Mouse (Mus musculus) cerebellum, postnatal 4 days (tissue): ENCODE data around the gene Cabin1.
"Not testable (repeated sequence)": the region's sequence is repeated elsewhere in the genome, so short reads cannot be mapped to it uniquely, and the experiment has no call there.

Experiments used
- DNase-seq, 2 experiments: peaks; one replicate each; pipeline ENCODE4 v3.0.0; 2022; ENCODE audit warnings: low spot score in 2 of 2, mixed read lengths in 1 of 2

The Cabin1 gene

GRCm38 (mm10) chr10:75767756-75768155 is 3.6 kb upstream of the Cabin1 start:
- DNase-seq, result not testable (repeated sequence)

DNA sequence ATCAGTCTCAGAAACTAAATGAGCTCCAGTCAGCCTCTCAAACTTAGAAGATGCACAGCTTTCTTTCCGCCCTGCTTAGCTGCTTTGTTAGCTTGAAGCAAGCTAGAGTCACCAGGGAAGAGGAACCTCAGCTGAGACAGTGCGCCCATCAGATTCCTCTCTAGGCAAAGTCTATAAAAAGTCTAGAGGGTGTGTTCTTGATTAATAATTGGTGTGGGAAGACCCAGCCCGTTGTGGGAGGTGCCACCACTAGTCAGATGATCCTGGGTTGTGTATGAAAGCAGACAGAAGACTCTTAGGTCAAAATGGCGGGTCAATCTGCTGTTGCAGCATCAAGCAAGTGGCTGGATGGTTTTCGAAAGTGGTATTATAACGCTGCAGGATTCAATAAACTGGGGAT is 2.7 kb upstream of the Cabin1 start:
- no peak for DNase-seq

GRCm38 (mm10) chr10:75764519-75765473 is 655 bp upstream of the Cabin1 start:
- peak; percentile 44 to 74 for DNase-seq

DNA sequence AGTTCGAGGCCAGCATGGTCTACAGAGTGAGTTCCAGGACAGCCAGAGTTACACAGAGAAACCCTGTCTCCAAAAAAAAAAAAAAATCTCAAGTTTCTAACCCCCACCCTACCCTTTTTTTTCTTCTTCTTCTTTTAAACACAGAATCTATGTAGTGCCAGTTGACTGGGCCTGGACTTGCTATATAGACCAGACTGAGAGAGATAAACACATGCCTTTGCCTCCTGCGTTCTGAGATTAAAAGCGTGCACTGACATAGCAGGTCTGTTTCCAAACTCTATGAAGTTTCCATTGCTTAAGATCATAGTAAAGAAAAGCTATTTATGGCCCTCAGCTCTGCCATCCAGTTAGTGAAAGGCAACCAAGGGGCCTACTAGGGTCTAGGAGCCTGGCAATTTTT is 1.7 kb downstream of the Cabin1 start:
- no peak for DNase-seq

DNA sequence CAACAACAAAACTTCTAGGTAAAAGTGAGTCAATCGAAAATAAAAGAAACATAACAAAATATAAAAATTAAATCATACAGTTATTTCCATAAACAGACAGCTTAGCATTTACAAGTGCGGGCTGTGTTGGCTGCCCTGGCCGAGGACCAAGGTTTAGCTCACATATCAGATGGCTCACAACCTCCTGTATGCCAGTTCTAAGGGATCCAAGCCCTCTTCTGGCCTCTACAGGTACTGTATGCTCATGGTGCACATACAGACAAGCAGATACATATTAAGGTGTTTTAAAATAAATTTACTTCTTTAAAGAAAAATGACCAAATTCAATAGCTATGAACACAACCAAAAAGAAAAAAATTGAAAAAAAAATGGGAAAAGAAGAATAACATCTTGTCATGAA is 3.8 kb downstream of the Cabin1 start:
- DNase-seq, result no peak

DNA sequence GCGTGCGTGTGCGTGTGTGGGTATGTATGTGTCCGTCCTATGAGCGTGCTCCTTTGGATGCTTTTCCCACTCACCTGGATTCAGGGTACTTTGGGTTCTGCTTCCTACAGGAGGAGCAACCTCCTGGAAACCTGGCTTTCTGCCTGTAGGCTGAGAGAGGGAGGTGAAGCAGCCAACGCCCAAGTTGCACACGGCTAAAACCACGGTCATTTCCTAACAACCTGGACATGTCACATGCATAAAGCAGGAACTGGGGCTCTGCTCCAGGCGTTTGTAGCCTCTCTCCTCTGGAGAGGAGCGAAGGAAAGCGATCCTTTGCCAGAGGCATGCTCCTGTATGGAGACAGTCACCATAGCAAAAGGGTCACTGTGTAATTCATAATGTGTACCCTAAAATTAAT is 7.4 kb downstream of the Cabin1 start:
- no peak for DNase-seq

DNA sequence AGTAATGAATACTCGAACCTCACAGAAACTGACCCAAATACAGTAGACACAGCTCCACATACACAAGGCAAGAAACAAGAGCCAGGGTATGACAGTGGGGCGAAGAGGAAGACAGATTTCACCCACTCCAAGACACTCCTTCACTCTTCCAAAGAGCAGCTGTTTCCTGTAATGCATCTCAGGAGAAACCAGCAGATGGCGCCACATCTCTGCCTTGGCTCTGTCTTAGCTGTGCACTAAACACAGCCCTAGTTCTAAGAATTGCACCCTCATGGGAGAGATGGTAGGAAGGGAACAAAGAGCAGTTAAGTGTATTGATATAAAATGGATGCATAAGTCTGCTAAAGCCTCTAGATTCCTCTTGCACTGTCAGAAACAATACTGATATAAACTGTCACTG is 20.1 kb downstream of the Cabin1 start:
- DNase-seq, result peak; percentile 74 to 84

GRCm38 (mm10) chr10:75743369-75743768 is 20.8 kb downstream of the Cabin1 start:
- no peak for DNase-seq

DNA sequence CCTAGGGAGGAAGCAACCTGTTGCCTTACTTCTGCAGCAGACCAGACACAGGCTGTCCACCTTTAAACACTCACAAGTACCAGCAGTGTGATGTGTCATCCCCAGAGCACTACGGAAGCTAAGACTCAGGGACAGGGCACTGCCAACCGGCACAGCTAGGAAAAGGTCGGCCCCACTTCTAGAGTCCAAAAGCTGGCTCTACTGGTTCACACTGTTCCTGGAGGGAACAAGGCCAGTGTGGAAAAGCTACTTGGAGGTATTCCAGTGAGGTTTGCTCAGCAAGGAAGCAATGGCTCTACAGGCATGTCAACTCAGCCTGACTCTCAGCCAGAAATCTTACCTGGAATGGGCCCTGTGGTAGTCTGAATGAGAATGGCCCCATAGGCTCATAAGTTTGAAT is 23.3 kb downstream of the Cabin1 start:
- no peak for DNase-seq

GRCm38 (mm10) chr10:75725449-75725848 is 38.7 kb downstream of the Cabin1 start:
- DNase-seq, result no peak

- DNase-seq, result no peak
Measured at GRCm38 (mm10) chr10:75720215-75720614, 43.9 kb downstream of the Cabin1 start.

DNA sequence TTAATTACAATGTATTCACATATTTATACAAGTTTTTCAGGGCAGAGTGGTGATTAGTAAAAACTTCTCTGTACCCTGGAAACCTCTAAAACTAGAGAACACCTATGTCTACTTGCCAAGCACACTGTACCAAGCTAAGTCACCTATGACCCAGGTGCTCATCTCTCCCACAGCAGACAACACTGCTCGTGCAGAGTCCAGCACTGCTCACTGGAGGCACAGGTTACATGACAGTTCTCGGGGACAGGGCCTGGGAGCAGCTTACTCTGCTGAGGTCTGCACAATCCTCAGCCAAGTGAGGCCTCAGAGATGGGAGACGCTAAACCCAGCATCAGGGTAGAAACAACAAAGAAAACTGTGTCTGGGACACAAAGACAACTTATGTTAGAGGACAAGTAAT is 49.3 kb downstream of the Cabin1 start:
- no peak for DNase-seq

DNA sequence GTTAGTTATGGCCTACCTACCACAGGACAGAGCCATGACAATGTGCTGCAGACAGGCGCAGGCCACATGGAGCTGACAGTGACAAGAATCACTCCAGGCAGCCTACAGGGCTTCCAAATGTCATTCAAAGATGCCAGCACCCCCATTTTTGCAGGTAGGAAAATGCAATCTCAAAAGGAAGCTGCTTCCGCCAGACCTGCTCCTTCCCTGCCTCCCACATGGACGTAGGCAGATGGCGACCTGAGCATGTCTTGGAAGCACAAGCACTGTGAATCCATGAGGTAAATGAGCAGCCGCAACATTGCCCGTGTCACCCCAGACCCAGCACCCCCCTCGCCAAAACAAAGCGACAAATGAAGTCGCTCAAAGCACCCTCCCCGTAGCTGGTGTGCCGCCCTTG is 51.1 kb downstream of the Cabin1 start:
- no peak for DNase-seq

GRCm38 (mm10) chr10:75710210-75710609 is 53.9 kb downstream of the Cabin1 start:
- no peak for DNase-seq

- no peak for DNase-seq
Measured at GRCm38 (mm10) chr10:75709261-75709660, 54.9 kb downstream of the Cabin1 start.

GRCm38 (mm10) chr10:75708633-75708992 is 55.5 kb downstream of the Cabin1 start:
- DNase-seq, result peak in 1 of 2 experiments; percentile 36

- no peak for DNase-seq
Measured at GRCm38 (mm10) chr10:75707901-75708632, 56.1 kb downstream of the Cabin1 start.

DNA sequence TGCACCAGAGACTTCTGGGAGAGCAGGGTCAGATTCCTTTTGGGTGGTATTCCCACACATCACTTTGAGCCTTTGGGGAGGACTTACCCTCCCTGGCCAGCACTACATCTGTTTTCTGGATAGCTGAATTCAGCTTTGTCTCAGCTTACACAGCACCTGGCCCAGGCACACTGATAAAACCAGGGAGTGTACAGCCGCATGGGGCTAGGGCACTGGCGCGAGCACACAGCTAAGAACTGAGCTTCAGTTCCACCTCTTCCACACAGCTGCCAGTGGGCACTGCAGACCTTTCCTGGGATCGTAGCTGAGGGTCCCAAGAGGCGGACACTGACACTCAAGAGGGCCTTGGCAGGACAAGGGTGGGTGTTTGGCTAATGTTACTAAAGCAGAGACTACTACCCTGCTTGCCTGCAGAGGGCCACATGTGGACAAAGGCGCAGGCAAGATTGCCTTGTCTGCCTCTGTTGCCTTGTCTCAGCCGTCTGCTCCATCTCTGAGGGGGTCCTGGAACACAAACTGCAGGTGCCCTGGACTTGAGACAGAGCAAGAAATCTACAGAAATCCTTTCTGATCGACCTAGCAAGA is 57.4 kb downstream of the Cabin1 start:
- DNase-seq, result no peak

DNA sequence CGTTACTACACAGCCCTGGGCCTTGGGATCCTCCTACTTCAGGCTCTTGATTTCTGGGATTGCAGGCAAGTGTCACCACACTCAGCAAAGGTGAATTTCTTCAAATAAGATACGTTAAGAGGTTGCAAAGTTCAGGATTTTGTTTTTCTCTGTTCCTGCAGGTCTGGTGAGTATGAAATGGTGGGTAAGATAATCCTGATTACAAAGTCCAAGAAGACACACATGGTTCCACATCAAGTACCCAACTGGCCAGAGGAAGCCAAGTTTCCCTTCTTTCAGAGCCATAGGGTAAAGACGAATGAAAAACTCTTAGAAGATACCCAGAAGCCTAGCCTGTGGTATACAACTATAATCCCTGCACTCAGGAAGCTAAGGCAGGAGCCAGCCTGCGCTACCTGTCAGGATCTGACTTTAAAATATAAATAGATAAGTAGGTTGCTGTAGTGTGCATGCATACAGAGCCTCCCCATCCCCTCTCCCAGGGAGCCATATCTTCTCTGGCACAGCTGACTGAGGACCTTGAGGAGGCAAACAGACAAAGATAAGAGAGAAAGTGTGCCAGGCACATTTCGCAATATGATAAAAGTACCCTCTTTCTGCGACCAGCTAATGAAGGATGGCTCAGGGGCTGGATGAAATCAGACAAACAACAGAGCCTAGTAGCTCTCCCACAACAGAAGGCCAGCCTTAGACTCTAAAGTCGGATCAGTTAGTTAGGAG is 58.3 kb downstream of the Cabin1 start:
- DNase-seq, result no peak

GRCm38 (mm10) chr10:75704212-75705185 is 59.6 kb downstream of the Cabin1 start:
- peak; percentile 64 to 89 for DNase-seq

- DNase-seq, result peak in 1 of 2 experiments; percentile 43
Measured at GRCm38 (mm10) chr10:75703504-75703903, 60.6 kb downstream of the Cabin1 start.
